Mouse (Mus musculus): ENCODE measurements around the gene Dynll2. TPM values are rescaled to one million over a fixed set of nuclear protein-coding genes. Genes with fewer than 3 reads are reported as not detected.
"Not testable (repeated sequence)": the region's sequence is repeated elsewhere in the genome, so short reads cannot be mapped to it uniquely, and the experiment has no call there.

Dynll2 gene
- polyA plus RNA-seq, 1 experiment from 2014 or later: 36.2 TPM

DNA sequence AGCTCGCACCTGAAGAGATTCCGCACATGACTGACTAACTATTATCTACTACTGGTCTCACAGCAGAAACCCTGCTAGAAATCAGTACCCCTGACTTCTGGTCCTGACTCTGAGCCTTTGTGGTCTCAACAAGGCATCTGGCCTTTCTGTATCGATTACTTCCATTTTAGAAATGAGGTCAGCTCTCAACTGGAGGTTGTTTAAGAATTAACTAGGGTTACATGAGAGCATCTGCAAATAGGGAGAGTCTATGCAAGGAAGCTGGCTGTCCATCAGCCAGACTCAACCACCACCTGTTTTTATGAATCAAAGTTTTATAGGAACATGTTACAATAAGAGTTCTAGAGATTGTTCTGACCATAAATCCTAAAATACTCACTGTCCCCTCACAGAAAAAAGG, 2.8 kb downstream of the Dynll2 start:
- Histone ChIP-seq H3K9me3 (no peaks in the 10 kb centered on the region), H3K9ac (no peak overlapping the region), H3K27ac (no peak overlapping the region), H3K36me3 (replicated peaks) (peaks cover 47% of the 10 kb centered on the region), H3K27me3 (no peaks in the 10 kb centered on the region), H3K4me1 (peaks cover 42% of the 10 kb centered on the region), H3K4me3 (replicated peaks) (peak overlapping the region; percentile 100; the same call in 1 of the 2 replicates), H3K4me2 (peak overlapping the region; percentile 89)
- ATAC-seq (ENCODE audit: low FRiP score): no peak
- 80% methylated on average over 3 of the region's 3 CpGs for WGBS

DNA sequence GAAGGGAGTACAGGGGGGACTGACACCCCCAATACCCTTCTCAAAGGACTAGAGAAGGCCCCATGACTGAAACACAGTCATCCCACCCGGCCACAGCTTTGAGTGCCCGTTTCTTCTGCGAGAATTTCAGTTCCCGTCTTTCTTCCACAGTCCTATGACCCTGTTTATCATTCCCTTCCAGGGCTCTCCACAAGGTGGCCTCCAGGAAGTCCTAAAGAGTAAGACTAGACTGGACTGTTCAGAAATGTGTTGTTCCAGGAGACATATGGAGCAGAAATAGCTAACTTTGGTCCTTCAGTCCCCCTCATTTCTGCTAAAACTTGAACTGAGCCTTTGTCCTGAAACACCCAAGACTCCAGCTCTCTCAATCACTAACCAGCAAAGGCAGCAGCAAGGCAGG, 8.4 kb downstream of the Dynll2 start:
- Histone ChIP-seq H3K27me3 (no peaks in the 10 kb centered on the region), H3K4me2 (no peak overlapping the region), H3K27ac (no peak overlapping the region), H3K9me3 (no peaks in the 10 kb centered on the region), H3K4me1 (peaks cover 15% of the 10 kb centered on the region), H3K4me3 (replicated peaks) (no peak overlapping the region), H3K36me3 (replicated peaks) (peaks cover 67% of the 10 kb centered on the region), H3K9ac (no peak overlapping the region)
- 83% methylated on average over 4 of the region's 4 CpGs for WGBS
- no peak for ATAC-seq (ENCODE audit: low FRiP score)

DNA sequence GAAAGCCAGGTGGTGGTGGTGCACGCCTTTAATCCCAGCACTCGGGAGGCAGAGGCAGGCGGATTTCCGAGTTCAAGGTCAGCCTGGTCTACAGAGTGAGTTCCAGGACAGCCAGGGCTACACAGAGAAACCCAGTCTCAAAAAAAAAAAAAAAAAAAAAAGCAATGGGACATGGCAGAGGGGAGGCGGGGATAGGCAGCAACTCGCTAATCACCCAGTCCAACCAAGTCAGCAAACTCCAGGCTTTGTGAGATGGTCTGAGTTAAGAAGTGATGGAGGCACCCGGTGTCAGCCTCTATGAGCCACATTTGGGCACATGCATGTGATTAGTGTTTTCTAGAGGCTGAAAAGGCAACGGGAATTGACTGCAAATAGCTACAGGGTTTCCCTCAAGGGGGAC, 10.3 kb downstream of the Dynll2 start:
- not testable (repeated sequence) for H3K4me1 ChIP-seq; H3K9ac ChIP-seq; H3K27ac ChIP-seq; H3K4me3 ChIP-seq (replicated peaks); H3K9me3 ChIP-seq; H3K27me3 ChIP-seq; ATAC-seq (ENCODE audit: low FRiP score); H3K4me2 ChIP-seq
- peaks cover 50% of the 10 kb centered on the region for H3K36me3 ChIP-seq (replicated peaks)
- 90% methylated on average over 8 of the region's 8 CpGs for WGBS

DNA sequence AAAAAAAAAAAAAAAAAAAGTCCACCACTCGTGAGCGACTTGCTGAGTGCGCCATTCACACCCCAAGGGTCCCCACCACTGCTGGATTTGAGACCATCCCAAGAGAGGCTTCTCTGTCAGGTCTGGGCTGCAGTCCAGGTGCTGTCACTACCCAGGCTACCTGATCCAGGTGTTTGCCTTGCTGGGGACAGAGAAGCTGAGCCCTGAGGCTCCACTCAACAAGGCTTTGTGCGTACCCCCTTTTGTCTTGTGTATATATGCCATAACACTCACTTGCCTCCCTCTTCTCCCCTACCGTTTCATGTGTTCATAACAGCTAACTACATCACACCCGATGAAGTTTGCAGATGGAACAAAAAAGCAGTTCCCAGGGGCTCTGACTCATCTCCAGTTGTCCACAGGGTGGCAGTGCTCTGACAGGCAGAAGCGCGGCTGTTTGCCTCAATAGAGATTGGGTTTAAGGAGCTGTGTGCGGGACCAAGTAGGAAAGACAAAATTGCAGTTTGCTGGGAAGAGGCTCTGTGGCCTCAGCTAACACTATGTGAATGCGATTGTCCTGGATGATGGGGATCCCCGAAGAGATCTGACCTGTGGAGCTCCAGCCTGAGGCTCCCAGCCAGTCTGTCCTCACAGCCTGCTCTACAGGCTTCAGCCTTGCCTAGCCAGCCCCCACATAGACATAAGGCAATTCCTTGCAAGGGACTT, 12.7 kb downstream of the Dynll2 start:
- Histone ChIP-seq H3K27me3 (no peaks in the 10 kb centered on the region), H3K4me3 (replicated peaks) (no peak overlapping the region), H3K27ac (no peak overlapping the region), H3K4me1 (peaks cover 2% of the 10 kb centered on the region), H3K36me3 (replicated peaks) (peaks cover 26% of the 10 kb centered on the region), H3K4me2 (no peak overlapping the region), H3K9ac (no peak overlapping the region), H3K9me3 (no peaks in the 10 kb centered on the region)
- WGBS: 15% methylated on average over 11 of the region's 11 CpGs
- no peak for ATAC-seq (ENCODE audit: low FRiP score)

DNA sequence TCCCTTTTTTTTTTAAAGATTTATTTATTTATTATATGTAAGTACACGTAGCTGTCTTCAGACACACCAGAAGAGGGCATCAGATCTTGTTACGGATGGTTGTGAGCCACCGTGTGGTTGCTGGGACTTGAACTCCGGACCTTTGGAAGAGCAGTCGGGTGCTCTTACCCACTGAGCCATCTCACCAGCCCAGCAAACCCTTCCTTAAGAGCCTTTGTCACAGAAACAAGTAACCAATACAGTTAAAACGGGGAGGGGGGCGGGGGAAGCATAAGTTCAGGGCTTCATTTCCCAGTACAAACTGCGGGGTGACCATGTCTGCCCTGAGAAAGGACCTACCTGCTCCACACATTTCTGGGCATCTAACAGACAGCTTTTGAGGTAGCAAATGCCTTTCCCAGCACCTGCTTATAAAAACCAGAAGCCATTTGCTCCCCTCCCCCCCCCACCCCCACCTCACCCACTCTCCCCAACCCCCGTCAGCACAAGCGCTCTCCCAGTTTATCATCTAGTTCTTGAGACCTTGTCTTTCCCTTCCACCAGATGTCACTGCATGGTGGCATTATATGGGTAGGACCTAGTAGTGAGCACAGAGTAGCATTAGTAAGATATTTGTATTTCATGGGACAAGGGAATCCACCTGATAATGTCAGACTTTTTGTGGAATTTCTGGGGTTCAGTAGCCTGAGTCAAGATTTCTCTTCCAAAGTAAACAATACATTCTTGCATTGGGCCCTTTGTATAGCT, 13.6 kb downstream of the Dynll2 start:
- Histone ChIP-seq H3K4me3 (replicated peaks) (no peak overlapping the region), H3K9me3 (no peaks in the 10 kb centered on the region), H3K36me3 (replicated peaks) (peaks cover 17% of the 10 kb centered on the region), H3K27ac (no peak overlapping the region), H3K4me2 (no peak overlapping the region), H3K4me1 (peaks cover 2% of the 10 kb centered on the region), H3K9ac (no peak overlapping the region), H3K27me3 (no peaks in the 10 kb centered on the region)
- 56% methylated on average over 10 of the region's 10 CpGs for WGBS
- no peak for ATAC-seq (ENCODE audit: low FRiP score)

DNA sequence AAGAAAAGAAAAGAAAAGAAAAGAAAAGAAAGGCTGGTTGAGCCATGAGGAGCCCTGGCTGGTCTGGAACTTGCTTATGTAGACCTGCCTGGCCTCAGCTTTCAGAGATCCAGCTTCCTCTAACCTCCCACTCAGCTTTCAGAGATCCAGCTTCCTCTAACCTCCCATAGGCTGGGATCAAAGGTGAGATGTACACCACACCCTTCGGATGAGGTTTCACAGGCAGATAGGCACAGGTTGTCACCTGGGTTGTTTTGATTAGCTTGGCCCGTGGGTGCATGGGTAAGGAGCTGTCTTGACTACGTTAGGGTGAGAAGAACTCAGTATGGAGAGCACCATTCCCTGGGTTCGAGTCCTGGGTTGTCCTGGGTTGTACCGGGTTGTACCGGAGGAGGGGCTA, 14.5 kb downstream of the Dynll2 start:
- no peak overlapping the region for H3K27ac ChIP-seq

DNA sequence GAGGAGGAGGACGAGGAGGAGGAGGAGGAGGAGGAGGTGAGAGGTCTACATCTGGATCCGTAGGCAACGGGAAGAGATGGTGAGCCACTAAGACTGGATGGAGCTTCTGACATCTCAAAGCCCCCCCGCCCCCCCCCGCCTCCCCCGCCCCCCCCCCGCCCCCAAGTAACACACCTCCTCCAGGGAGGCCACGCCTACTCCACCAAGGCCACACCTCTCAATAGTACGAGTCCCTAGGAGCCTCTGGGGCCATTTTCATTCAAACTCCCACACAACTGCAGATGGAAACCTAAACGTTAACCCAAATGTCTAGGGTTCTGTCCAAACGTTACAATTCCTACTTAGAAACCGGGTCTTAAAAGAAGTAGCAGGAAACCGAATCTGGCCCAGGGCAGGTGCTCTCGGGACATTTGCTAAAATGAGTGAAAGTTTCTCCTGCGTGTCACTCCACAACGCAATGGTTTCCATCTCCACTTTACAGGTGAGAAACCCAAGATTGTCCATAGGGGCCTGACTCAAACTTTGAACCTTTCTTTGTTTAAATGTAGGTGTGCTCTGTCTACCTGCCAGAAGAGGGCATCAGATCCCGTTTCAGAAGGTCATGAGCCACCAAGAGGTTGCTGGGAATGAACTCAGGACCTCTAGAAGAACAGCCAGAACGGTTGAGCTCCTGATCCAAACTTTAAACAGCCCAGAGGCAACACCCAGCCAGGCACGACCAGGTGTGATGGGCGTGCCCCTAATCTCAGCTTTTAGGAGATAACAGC, 18.8 kb downstream of the Dynll2 start:
- Histone ChIP-seq H3K9me3 (no peaks in the 10 kb centered on the region), H3K27ac (no peak overlapping the region), H3K4me3 (replicated peaks) (peak overlapping the region; percentile 24), H3K36me3 (replicated peaks) (no peaks in the 10 kb centered on the region), H3K9ac (no peak overlapping the region), H3K27me3 (no peaks in the 10 kb centered on the region), H3K4me2 (peak overlapping the region; percentile 50), H3K4me1 (peaks cover 7% of the 10 kb centered on the region; the same call in 1 of the 2 replicates)
- WGBS: 23% methylated on average over 16 of the region's 20 CpGs
- ATAC-seq (ENCODE audit: low FRiP score): no peak

More for the DNA sequence above, 14.5 kb downstream of the Dynll2 start:
- Histone ChIP-seq H3K4me1 (peaks cover 4% of the 10 kb centered on the region), H3K9ac (no peak overlapping the region), H3K4me2 (no peak overlapping the region), H3K27me3 (no peaks in the 10 kb centered on the region), H3K9me3 (no peaks in the 10 kb centered on the region), H3K36me3 (replicated peaks) (peaks cover 8% of the 10 kb centered on the region), H3K4me3 (replicated peaks) (no peak overlapping the region)
- WGBS: 87% methylated on average over 6 of the region's 6 CpGs
- ATAC-seq (ENCODE audit: low FRiP score): no peak

DNA sequence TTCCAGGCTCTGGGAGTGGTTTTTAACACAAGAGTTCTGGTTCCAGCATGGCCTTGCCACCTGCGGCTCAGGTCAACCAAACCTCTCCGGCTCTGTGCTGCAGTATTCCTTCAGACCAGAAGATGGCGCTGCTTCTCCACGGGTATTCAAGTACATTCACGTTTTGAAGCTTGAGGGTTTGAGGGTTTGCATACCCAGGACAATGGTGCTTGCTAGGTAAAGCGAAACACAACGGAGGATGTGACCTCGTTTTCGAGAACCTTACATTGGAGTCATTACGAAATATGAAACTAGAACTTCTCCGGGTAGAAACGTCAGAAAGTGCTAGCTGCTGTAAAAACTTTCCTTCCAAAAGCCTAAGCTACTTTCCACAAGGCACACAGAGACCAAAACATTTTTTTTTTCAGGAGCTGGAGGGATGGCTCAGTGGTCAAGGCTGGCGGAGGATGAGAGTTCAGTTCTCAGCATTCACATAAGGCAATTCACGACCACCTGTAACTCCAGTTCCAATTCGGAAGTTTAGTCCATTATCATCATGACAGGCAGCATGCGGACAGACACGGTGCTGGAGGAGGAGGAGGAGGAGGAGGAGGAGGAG, 19.5 kb downstream of the Dynll2 start:
- Histone ChIP-seq H3K4me1 (peaks cover 7% of the 10 kb centered on the region; the same call in 1 of the 2 replicates), H3K4me3 (replicated peaks) (peak overlapping the region; percentile 24), H3K9me3 (no peaks in the 10 kb centered on the region), H3K9ac (no peak overlapping the region), H3K36me3 (replicated peaks) (no peaks in the 10 kb centered on the region), H3K4me2 (peak overlapping the region; percentile 50), H3K27me3 (no peaks in the 10 kb centered on the region), H3K27ac (no peak overlapping the region)
- ATAC-seq (ENCODE audit: low FRiP score): 0 out of 2 replicates have a peak, but pooled peaks have one; percentile 14
- WGBS: 1% methylated on average over 17 of the region's 17 CpGs

DNA sequence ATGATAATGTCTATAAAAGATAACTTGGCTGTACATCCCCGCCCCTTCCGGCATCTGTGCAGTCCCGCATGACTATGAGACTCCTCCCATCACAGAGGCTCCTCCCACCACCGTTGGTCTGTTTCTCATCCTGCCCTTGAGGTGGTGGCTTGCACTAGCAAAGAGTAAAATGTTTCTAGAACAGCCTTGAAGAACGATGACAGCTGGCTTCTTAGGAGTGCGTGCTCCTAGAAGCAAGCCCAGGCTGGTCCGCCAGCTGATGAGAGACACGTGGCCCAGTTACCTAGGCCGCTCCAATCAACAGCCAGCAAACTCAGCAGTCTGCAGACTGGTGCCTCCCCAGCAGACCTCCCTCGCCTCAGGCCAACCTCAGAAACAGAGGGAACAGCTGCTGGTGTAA, 21.1 kb downstream of the Dynll2 start:
- Histone ChIP-seq H3K4me1 (peaks cover 7% of the 10 kb centered on the region; the same call in 1 of the 2 replicates), H3K4me2 (no peak overlapping the region), H3K36me3 (replicated peaks) (no peaks in the 10 kb centered on the region), H3K27me3 (no peaks in the 10 kb centered on the region), H3K9me3 (no peaks in the 10 kb centered on the region), H3K27ac (no peak overlapping the region), H3K4me3 (replicated peaks) (no peak overlapping the region), H3K9ac (no peak overlapping the region)
- WGBS: 50% methylated on average over 10 of the region's 10 CpGs
- ATAC-seq (ENCODE audit: low FRiP score): no peak

DNA sequence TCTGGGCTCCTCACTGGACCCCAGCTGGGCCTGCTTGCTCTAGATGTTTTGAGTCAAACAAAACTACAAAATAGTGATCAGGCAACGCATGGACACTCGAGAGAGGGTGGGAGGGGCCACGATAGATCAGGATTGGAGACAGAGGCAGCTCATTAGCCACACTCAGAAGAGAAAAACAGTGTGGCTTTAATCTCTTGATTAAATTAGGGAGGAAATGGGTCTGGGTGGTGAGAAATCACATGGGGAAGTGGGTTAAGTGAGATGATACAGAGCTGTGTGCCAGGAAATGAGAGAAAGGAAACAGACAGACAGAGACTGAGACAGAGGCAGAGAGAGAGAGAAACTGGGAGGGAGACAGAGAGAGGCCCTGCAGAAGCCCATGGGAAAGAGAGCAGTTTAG, 22.0 kb downstream of the Dynll2 start:
- H3K4me3 ChIP-seq (replicated peaks): no peak overlapping the region
- peaks cover 7% of the 10 kb centered on the region; the same call in 1 of the 2 replicates for H3K4me1 ChIP-seq
- H3K4me2 ChIP-seq: no peak overlapping the region
- no peak for ATAC-seq (ENCODE audit: low FRiP score)
- WGBS: 39% methylated on average over 3 of the region's 3 CpGs
- no peak overlapping the region for H3K9ac ChIP-seq
- H3K36me3 ChIP-seq (replicated peaks): no peaks in the 10 kb centered on the region
- H3K9me3 ChIP-seq: no peaks in the 10 kb centered on the region
- no peaks in the 10 kb centered on the region for H3K27me3 ChIP-seq
- no peak overlapping the region for H3K27ac ChIP-seq

DNA sequence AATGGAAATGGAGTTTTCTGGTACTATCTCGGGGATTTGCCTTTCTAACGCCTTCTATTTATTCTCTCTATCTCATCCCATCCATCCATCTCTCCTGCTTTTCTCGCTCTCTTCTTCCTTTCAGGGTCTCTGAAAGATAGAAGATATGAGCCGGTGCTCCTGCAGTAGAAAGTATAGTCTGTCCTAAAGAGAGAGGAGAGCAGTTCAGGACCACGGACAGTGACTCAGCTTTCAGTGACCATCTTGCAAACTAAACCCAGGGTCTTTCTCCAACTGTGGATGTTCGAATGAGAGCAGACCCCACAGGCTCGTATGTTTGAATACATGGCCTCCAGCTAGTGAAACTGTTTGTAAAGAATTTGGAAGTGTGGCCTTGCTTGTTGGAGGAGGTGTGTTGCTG, 30.3 kb downstream of the Dynll2 start:
- ATAC-seq (ENCODE audit: low FRiP score): no peak
- Histone ChIP-seq H3K4me3 (replicated peaks) (no peak overlapping the region), H3K9ac (no peak overlapping the region), H3K4me1 (no peaks in the 10 kb centered on the region), H3K4me2 (no peak overlapping the region), H3K9me3 (no peaks in the 10 kb centered on the region), H3K27me3 (no peaks in the 10 kb centered on the region), H3K27ac (no peak overlapping the region), H3K36me3 (replicated peaks) (no peaks in the 10 kb centered on the region)
- WGBS: 45% methylated on average over 7 of the region's 7 CpGs

DNA sequence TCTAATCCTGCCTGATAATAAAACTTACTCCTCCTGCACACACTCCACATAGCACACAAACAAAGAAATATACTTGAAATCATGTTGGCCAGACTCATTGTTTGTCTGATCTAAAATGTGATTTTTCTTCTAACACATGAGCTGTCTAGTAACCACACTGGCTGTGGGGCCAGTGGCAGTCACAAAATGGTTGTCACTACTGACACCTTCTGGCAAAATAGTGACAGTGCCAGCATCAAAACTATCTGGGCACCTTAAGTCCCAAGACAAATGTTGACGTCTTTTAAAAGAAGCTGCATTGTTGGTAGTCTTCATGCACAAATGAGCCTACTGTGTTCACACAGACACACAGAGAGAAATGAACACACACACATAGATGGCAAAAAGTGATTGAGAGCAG, 32.2 kb downstream of the Dynll2 start:
- Histone ChIP-seq H3K4me3 (replicated peaks) (no peak overlapping the region), H3K36me3 (replicated peaks) (no peaks in the 10 kb centered on the region), H3K27me3 (no peaks in the 10 kb centered on the region), H3K4me2 (no peak overlapping the region), H3K9ac (no peak overlapping the region), H3K27ac (no peak overlapping the region), H3K4me1 (no peaks in the 10 kb centered on the region), H3K9me3 (no peaks in the 10 kb centered on the region)
- ATAC-seq (ENCODE audit: low FRiP score): no peak
- 5% methylated on average over 1 of the region's 1 CpGs for WGBS
